Mouse (Mus musculus) lung, postnatal 0 days (tissue): Measurements from ENCODE around the gene Olfr288. TPM values are rescaled to one million over a fixed set of nuclear protein-coding genes. Genes with fewer than 3 reads are reported as not detected.

ENCODE experiments used
- ATAC-seq: fragments of 200-750 bp; cut with Nextera tagmentation; 2 replicates; pipeline ENCODE4 v1.8.0; 2017; ENCODE audit warnings: moderate library complexity
- DNase-seq: peaks from one replicate; pipeline ENCODE4 v3.0.0-alpha.2; 2016; ENCODE audit warnings: low spot score
- H3K27ac ChIP-seq: fragments of 300-500 bp; sonication (generic); 2 replicates; pipeline ENCODE4 v1.5.1; 2014; ENCODE audit warnings: antibody characterized with exemption, mild to moderate bottlenecking, low read length, mixed read lengths
- H3K27me3 ChIP-seq: fragments of 300-500 bp; sonication (generic); replicated peaks from 2 replicates; pipeline ENCODE4 v1.6.1; 2014; ENCODE audit warnings: low read length, mixed read lengths; ENCODE audit not compliant: insufficient read depth
- H3K36me3 ChIP-seq: fragments of 300-500 bp; sonication (generic); 2 replicates; pipeline ENCODE4 v1.6.1; 2014; ENCODE audit warnings: low read length, mixed read lengths; ENCODE audit not compliant: insufficient read depth
- H3K4me1 ChIP-seq: fragments of 300-500 bp; sonication (generic); 2 replicates; pipeline ENCODE4 v1.6.1; 2014; ENCODE audit warnings: antibody characterized with exemption, low read depth, low read length, mixed read lengths; ENCODE audit not compliant: insufficient read depth
- H3K4me2 ChIP-seq: fragments of 300-500 bp; sonication (generic); replicated peaks from 2 replicates; pipeline ENCODE4 v1.6.1; 2014; ENCODE audit warnings: low read depth, mild to moderate bottlenecking, low read length, moderate library complexity, mixed read lengths
- H3K4me3 ChIP-seq: fragments of 300-500 bp; sonication (generic); 2 replicates; pipeline ENCODE4 v1.5.1; 2014; ENCODE audit warnings: low read depth, low read length
- H3K9ac ChIP-seq: fragments of 300-500 bp; sonication (generic); replicated peaks from 2 replicates; pipeline ENCODE4 v1.6.1; 2014; ENCODE audit warnings: low read depth, mild to moderate bottlenecking
- H3K9me3 ChIP-seq: fragments of 300-500 bp; sonication (generic); 2 replicates; pipeline ENCODE4 v1.6.1; 2016; ENCODE audit warnings: low read length, mixed read lengths
- CTCF ChIP-seq: IDR thresholded peaks from 2 replicates; pipeline ENCODE4 v1.5.1; 2016; ENCODE audit warnings: antibody characterized with exemption, mild to moderate bottlenecking
- EP300 ChIP-seq: IDR thresholded peaks from 2 replicates; pipeline ENCODE4 v1.6.1; 2016; ENCODE audit warnings: antibody characterized with exemption, mild to moderate bottlenecking, control low read depth
- WGBS: fragments of 180-500 bp; shearing (Covaris S2); extraction: QIAGEN DNeasy Blood & Tissue Kit; methylation state at CpG from one replicate; pipeline ENCODE4 v1.1.7; 2014; 5-methylcytosine and 5-hydroxymethylcytosine counted together
- polyA plus RNA-seq: library from polyadenylated mRNA; unstranded; fragments of >200 nt; fragmentation: Nextera tagmentation; extraction: Ambion mirVana; gene quantifications from 2 replicates; pipeline ENCODE4 v1.2.1, GENCODE M21; 2015

Olfr288 gene
- polyA plus RNA-seq, 1 experiment from 2014 or later = not detected

DNA sequence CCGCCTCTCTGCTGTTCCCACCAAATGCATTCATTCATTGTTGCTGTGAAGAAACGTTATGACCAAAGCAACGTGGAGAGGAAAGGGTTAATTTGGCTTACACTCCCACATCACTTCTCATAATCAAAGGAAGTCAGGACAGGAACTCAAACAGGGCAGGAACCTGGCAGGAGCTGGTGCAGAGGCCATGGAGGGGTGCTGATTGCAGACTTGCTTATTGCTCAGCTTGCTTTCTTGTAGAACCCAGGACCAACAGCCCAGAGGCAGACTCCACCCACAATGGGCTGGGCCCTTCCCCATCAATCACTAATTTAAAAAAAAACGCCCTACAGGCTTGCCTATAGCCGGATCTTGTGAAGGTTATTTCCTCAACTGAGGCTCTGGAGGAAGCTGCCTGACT is 18.8 kb upstream of the Olfr288 start:
- Histone ChIP-seq H3K27me3 (no peaks in the 10 kb centered on the region), H3K4me3 (no peak overlapping the region), H3K9ac (no peak overlapping the region), H3K9me3 (no peaks in the 10 kb centered on the region), H3K36me3 (no peaks in the 10 kb centered on the region), H3K27ac (no peak overlapping the region), H3K4me1 (no peaks in the 10 kb centered on the region), H3K4me2 (no peak overlapping the region)
- TF ChIP-seq CTCF (no peak), EP300 (no peak)
- peak; percentile 13 for DNase-seq
- WGBS = 44% methylated on average over 5 of the region's 5 CpGs
- peak; percentile 68 for ATAC-seq

DNA sequence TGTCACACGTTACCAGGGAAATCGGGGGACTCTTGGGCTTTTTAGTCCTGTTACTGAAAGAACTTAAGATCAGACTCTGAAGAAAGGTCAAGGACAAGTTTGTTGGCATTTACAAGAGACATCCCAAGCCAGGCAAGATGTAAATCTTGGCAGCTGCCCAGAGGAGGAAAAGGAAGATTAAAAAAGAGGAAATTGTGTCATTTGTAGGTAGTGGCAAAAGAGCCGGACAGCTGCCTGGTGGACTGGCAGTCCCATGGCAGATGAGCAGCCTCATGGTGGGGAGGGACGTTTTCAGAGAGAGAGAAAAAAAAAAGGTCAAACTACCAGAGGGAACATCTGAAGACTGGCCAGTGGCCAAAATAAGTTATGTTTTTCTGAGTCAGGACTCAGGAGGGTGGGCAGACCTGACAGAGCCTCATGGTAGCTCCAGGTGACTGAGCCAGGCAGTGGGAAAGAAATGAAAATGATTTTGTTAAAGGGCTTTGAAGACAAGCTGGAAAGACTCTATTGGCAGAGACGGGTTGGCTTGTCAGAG is 18.1 kb upstream of the Olfr288 start:
- H3K4me1 ChIP-seq = no peaks in the 10 kb centered on the region
- DNase-seq (peak; percentile 11), ATAC-seq (no peak)
- no peak overlapping the region for H3K9ac ChIP-seq
- H3K27me3 ChIP-seq = no peaks in the 10 kb centered on the region
- TF ChIP-seq EP300 = no peak; the same call in 1 of the 2 replicates
- 43% methylated on average over 5 of the region's 5 CpGs for WGBS
- H3K4me3 ChIP-seq = no peak overlapping the region
- no peaks in the 10 kb centered on the region for H3K9me3 ChIP-seq
- no peaks in the 10 kb centered on the region for H3K36me3 ChIP-seq
- no peak overlapping the region for H3K4me2 ChIP-seq
- H3K27ac ChIP-seq = 0 out of 2 replicates have a peak overlapping the region, but pooled peaks have one; percentile 32

DNA sequence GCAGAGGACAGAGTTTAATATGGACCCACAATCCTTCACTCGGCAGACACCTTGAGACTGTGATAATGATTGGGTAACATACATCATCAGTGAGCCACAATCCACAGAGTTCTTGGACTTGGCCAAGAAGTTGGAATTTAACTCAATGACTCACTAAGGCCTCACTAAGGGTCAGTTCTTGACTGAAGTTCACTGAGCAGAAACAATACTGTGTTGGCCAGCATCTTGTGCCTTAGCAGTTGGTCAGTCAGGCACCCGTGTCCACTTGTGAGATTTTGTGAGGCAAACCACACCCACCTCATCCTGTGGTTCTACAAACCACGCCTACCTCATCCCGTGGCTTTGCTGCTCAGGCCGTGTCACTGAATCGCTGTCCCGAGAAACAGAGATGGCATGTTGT is 14.3 kb upstream of the Olfr288 start:
- no peaks in the 10 kb centered on the region for H3K4me1 ChIP-seq
- H3K27me3 ChIP-seq = no peaks in the 10 kb centered on the region
- H3K4me2 ChIP-seq = no peak overlapping the region
- DNase-seq = no peak
- H3K36me3 ChIP-seq = no peaks in the 10 kb centered on the region
- H3K27ac ChIP-seq = no peak overlapping the region
- 60% methylated on average over 7 of the region's 7 CpGs for WGBS
- no peak overlapping the region for H3K4me3 ChIP-seq
- no peak overlapping the region for H3K9ac ChIP-seq
- TF ChIP-seq CTCF (no peak), EP300 (no peak)
- no peaks in the 10 kb centered on the region for H3K9me3 ChIP-seq
- no peak for ATAC-seq

DNA sequence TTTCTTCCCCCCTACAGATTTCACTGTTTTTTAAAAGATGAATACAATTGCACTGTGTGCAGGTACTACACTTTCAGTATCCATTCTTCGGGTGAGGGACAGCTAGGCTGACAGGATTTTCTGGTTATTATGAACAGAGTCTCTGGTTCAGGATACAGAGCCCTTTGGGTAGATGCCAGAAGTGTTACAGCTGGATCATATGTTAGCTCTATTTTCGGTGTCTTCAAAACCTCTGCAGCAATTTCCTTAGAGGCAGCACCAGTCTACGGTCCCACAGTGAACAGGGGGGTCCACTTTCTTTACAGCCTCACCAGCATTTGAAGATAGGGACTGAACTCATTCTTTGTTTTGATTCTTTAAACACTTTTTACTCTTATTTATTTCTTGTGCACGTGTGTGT is 10.9 kb downstream of the Olfr288 start:
- DNase-seq = no peak
- WGBS = 32% methylated on average over 4 of the region's 4 CpGs

DNA sequence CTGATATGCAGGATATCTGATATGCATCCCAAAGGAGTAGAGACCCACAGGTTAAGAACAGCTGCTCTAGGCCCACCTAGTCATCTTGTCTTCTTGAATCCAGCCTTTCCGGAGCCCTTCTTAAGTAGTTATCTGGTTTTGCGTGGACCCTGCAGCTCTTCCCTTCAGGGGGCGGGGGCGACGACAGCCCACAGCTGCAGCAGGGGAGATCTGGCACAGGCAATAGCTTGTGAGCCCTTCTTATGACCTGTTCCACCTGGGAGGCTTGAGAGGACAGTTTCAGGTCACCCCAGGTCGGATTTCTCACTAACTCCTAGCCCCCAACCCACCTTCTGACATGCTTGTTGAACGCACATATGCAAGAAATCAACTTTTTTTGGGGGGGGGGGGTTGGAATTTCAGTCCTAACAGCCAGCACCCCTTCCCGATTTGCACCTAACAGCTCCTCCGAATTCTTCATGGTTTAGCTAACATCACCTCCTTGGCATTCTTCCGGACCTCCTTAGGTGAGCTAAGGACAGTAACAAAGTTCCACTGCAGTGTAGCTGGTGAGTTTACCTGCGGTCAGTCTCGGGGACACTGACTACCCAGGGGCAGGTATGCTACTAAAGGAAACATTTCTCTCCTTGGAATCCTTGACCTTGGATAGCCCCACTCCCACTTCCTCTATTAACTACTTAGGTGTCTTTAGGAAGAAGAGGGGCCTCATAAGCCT is 13.3 kb downstream of the Olfr288 start:
- 68% methylated on average over 12 of the region's 12 CpGs for WGBS

More for the DNA sequence above, 10.9 kb downstream of the Olfr288 start:
- Histone ChIP-seq H3K4me3 (no peak overlapping the region), H3K36me3 (no peaks in the 10 kb centered on the region), H3K9ac (no peak overlapping the region), H3K9me3 (no peaks in the 10 kb centered on the region), H3K27me3 (no peaks in the 10 kb centered on the region), H3K27ac (no peak overlapping the region), H3K4me1 (no peaks in the 10 kb centered on the region), H3K4me2 (no peak overlapping the region)
- ATAC-seq = no peak
- TF ChIP-seq CTCF = no peak
- TF ChIP-seq EP300 = no peak

DNA sequence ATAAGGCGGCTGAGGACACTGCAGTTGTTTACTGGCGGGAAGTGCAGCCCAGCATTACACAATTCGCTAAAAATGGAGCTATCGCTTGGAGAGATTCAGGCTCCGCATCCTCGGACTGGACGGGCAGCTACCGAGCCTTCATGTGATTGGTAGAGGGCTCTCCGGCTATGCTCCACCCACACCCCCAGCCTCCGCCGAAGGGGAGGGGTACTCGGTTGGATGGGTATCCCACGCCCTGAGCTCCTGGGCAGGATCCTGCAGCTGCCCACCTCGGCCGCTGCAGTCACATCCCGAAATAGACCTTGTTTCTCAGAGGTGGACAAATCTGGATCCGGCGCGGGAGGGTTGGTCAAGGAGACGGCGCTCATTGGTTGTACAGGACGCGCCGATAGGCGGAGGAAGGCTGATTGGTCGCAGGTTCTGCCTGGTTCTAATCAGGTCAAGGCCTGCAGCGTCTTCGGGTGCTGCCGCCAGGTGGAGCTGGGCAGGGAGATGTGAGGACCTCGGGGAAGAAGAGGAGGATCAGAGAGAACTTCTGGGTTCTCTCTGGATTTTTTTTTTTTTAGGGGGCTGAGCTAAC is 14.1 kb downstream of the Olfr288 start:
- peak overlapping the region; percentile 48; the same call in 1 of the 2 replicates for H3K27ac ChIP-seq
- ATAC-seq (peak; percentile 99), DNase-seq (peak; percentile 96)
- peak overlapping the region; percentile 41 for H3K4me3 ChIP-seq
- 1% methylated on average over 30 of the region's 30 CpGs for WGBS
- no peaks in the 10 kb centered on the region for H3K27me3 ChIP-seq
- peak overlapping the region; percentile 53 for H3K4me2 ChIP-seq
- no peak overlapping the region for H3K9ac ChIP-seq
- H3K9me3 ChIP-seq = no peaks in the 10 kb centered on the region
- TF ChIP-seq EP300 (no peak; the same call in 1 of the 2 replicates), CTCF (peak; percentile 88)
- no peaks in the 10 kb centered on the region for H3K4me1 ChIP-seq
- H3K36me3 ChIP-seq = no peaks in the 10 kb centered on the region

More for the DNA sequence above, 13.3 kb downstream of the Olfr288 start:
- TF ChIP-seq EP300 (no peak), CTCF (no peak)
- DNase-seq = no peak
- Histone ChIP-seq H3K27me3 (no peaks in the 10 kb centered on the region), H3K9me3 (no peaks in the 10 kb centered on the region), H3K4me2 (no peak overlapping the region), H3K4me3 (no peak overlapping the region), H3K36me3 (no peaks in the 10 kb centered on the region), H3K27ac (no peak overlapping the region), H3K4me1 (no peaks in the 10 kb centered on the region), H3K9ac (no peak overlapping the region)
- ATAC-seq = no peak
